Mouse (Mus musculus): Measurements from ENCODE around the gene Hsd11b1.
"Not testable (repeated sequence)": the region's sequence is repeated elsewhere in the genome, so short reads cannot be mapped to it uniquely, and the experiment has no call there.

Gene Hsd11b1

GRCm38 (mm10) chr1:193278414-193279045, 14.7 kb upstream of the Hsd11b1 start:
- DNase-seq (ENCODE audit: low spot score), result no peak

- no peak for DNase-seq (ENCODE audit: low spot score)
Measured at GRCm38 (mm10) chr1:193274407-193275071, 10.7 kb upstream of the Hsd11b1 start.

- peak; percentile 48 for DNase-seq (ENCODE audit: low spot score)
Measured at GRCm38 (mm10) chr1:193272916-193273601, 9.2 kb upstream of the Hsd11b1 start, which contains the start of gene G0s2. Gene G0s2, minus strand, starts transcription at chr1:193273217.

GRCm38 (mm10) chr1:193272137-193272915, 8.5 kb upstream of the Hsd11b1 start:
- peak; percentile 47 for DNase-seq (ENCODE audit: low spot score)

GRCm38 (mm10) chr1:193270965-193271763, 7.3 kb upstream of the Hsd11b1 start:
- DNase-seq (ENCODE audit: low spot score), result no peak

GRCm38 (mm10) chr1:193265734-193266133, 1.9 kb upstream of the Hsd11b1 start:
- no peak for DNase-seq (ENCODE audit: low spot score)

- DNase-seq (ENCODE audit: low spot score), result no peak
Measured at GRCm38 (mm10) chr1:193263026-193263907, 608 bp downstream of the Hsd11b1 start.

GRCm38 (mm10) chr1:193261897-193262548, 1.9 kb downstream of the Hsd11b1 start:
- no peak for DNase-seq (ENCODE audit: low spot score)

- no peak for DNase-seq (ENCODE audit: low spot score)
Measured at GRCm38 (mm10) chr1:193259559-193259958, 4.3 kb downstream of the Hsd11b1 start.

GRCm38 (mm10) chr1:193256621-193257098, 7.2 kb downstream of the Hsd11b1 start:
- no peak for DNase-seq (ENCODE audit: low spot score)

- no peak for DNase-seq (ENCODE audit: low spot score)
Measured at GRCm38 (mm10) chr1:193256289-193256577, 7.6 kb downstream of the Hsd11b1 start.

- DNase-seq (ENCODE audit: low spot score), result peak; percentile 68
Measured at GRCm38 (mm10) chr1:193255488-193256288, 8.2 kb downstream of the Hsd11b1 start.

- no peak for DNase-seq (ENCODE audit: low spot score)
Measured at GRCm38 (mm10) chr1:193255032-193255431, 8.8 kb downstream of the Hsd11b1 start.

GRCm38 (mm10) chr1:193253895-193254294, 10.0 kb downstream of the Hsd11b1 start:
- DNase-seq (ENCODE audit: low spot score), result not testable (repeated sequence)

- no peak for DNase-seq (ENCODE audit: low spot score)
Measured at GRCm38 (mm10) chr1:193252616-193253015, 11.3 kb downstream of the Hsd11b1 start.

- no peak for DNase-seq (ENCODE audit: low spot score)
Measured at GRCm38 (mm10) chr1:193251386-193251785, 12.5 kb downstream of the Hsd11b1 start.

GRCm38 (mm10) chr1:193250026-193250425, 13.8 kb downstream of the Hsd11b1 start:
- DNase-seq (ENCODE audit: low spot score), result no peak

- no peak for DNase-seq (ENCODE audit: low spot score)
Measured at GRCm38 (mm10) chr1:193244235-193244634, 19.6 kb downstream of the Hsd11b1 start.

GRCm38 (mm10) chr1:193243571-193244193, 20.2 kb downstream of the Hsd11b1 start:
- no peak for DNase-seq (ENCODE audit: low spot score)

Measured in retina, embryonic 14.5 days (tissue).